ENCODE assay signal across 12 mouse cellular contexts in the genomic region with DNA sequence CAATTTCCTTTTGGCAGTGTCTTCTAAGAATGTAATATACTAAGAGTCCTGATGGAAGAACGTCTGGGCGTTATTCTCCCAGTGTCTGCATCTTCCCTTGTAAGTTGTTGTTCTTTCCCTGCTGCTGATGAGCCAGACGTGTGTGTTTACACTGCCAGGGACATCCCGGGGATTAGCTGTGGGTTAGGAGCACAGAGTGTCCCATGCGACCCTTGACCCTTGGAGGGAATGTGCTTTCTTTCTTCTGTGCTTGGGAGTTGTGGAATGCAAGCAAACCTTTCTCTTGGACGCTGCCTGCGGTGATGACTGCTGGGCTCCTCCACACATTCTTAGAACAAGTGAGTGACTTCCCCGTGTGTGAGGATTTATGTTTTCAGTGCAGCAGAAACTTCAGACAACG.
DNase-seq lines count a peak whose midpoint lies in the region; ATAC-seq and TF ChIP-seq lines count a peak whose summit lies in the region.
"Had no signal": no experiment of that assay in that cellular context is flagged by ENCODE, and none has a peak within 500 bp of the region (broad histone marks: within the 10 kb centered on the region; RNA-seq: fewer than 3 reads in every experiment).

No protein-coding gene starts in this region.

- H3K9ac ChIP-seq in liver, embryonic 16.5 days (ENCODE audit: low read depth, low read length): no peak overlapping the region
- H3K9ac ChIP-seq in liver, embryonic 11.5 days (ENCODE audit: low read depth, low read length): no peak overlapping the region
- H3K9ac ChIP-seq: limb, embryonic 15.5 days had no signal

- no peak for TF ChIP-seq POLR2A in kidney, adult 2 months (IDR thresholded peaks at IDR 0.05; ENCODE audit: low read depth, low read length)

- H3K4me3 ChIP-seq in liver, embryonic 16.5 days (ENCODE audit: low read depth, low read length): no peak overlapping the region
- no peak overlapping the region for H3K4me3 ChIP-seq in liver, embryonic 11.5 days (ENCODE audit: low read depth, low read length)
- no peak overlapping the region for H3K4me3 ChIP-seq in kidney, adult 2 months (ENCODE audit: insufficient read depth, low read depth, low read length)
- H3K4me3 ChIP-seq: limb, embryonic 15.5 days had no signal

- no peak overlapping the region for H3K4me2 ChIP-seq in liver, embryonic 16.5 days (ENCODE audit: low read depth, low read length)
- H3K4me2 ChIP-seq in liver, embryonic 11.5 days: no peak overlapping the region
- H3K4me2 ChIP-seq: limb, embryonic 15.5 days had no signal

- H3K9me3 ChIP-seq in liver, embryonic 16.5 days (replicated peaks; ENCODE audit: control insufficient read depth, low read length): no peaks in the 10 kb centered on the region
- H3K9me3 ChIP-seq in liver, embryonic 11.5 days (ENCODE audit: control insufficient read depth, low read length): no peaks in the 10 kb centered on the region
- H3K9me3 ChIP-seq: limb, embryonic 15.5 days had no signal

- 45% methylated on average over 9 of the region's 9 CpGs for WGBS in liver, embryonic 16.5 days (ENCODE audit: insufficient replicate concordance)
- 39% methylated on average over 9 of the region's 9 CpGs for WGBS in liver, embryonic 11.5 days
- WGBS in kidney, adult 2 months: 24% methylated on average over 9 of the region's 9 CpGs

- no peak for TF ChIP-seq CTCF in kidney, adult 2 months (conservative IDR thresholded peaks at IDR 0.05; ENCODE audit: insufficient read depth, insufficient read length, low read depth, low read length)

- no peaks in the 10 kb centered on the region for H3K27me3 ChIP-seq in liver, embryonic 16.5 days (ENCODE audit: control insufficient read depth, insufficient read depth, low read depth, low read length)
- no peaks in the 10 kb centered on the region for H3K27me3 ChIP-seq in liver, embryonic 11.5 days (replicated peaks; ENCODE audit: control insufficient read depth, insufficient read depth, low read length)
- no peaks in the 10 kb centered on the region for H3K27me3 ChIP-seq in kidney, adult 2 months (replicated peaks; ENCODE audit: control insufficient read depth, insufficient read depth, low read length)
- H3K27me3 ChIP-seq: limb, embryonic 15.5 days had no signal

- no peak overlapping the region for H3K27ac ChIP-seq in liver, embryonic 16.5 days (ENCODE audit: low read length)
- H3K27ac ChIP-seq in liver, embryonic 11.5 days (ENCODE audit: low read depth, low read length): no peak overlapping the region
- no peak overlapping the region for H3K27ac ChIP-seq in kidney, adult 2 months (ENCODE audit: insufficient read depth, low read depth, low read length)
- H3K27ac ChIP-seq: limb, embryonic 15.5 days had no signal

- H3K4me1 ChIP-seq in liver, embryonic 16.5 days (ENCODE audit: control insufficient read depth, low read depth, low read length): no peaks in the 10 kb centered on the region
- H3K4me1 ChIP-seq in liver, embryonic 11.5 days (replicated peaks; ENCODE audit: control insufficient read depth, insufficient read depth, low read length): no peaks in the 10 kb centered on the region
- 0 out of 2 replicates have a peak, but pooled peaks cover 2% of the 10 kb centered on the region for H3K4me1 ChIP-seq in kidney, adult 2 months (ENCODE audit: control insufficient read depth, insufficient read depth, low read length)
- H3K4me1 ChIP-seq: limb, embryonic 15.5 days had no signal

- intact Hi-C loops in left cerebral cortex, postnatal 4 days (cut with DNase I): no loop called here

- ATAC-seq in liver, embryonic 16.5 days (ENCODE audit: low read depth): peak; percentile 76
- ATAC-seq in liver, embryonic 11.5 days (replicated peaks; ENCODE audit: low FRiP score): no peak

- DNase-seq in liver, embryonic 11.5 days (ENCODE audit: low spot score): no peak
- DNase-seq in brain, adult 2 months (ENCODE audit: low read depth, low spot score): peak; percentile 6
- DNase-seq in kidney, adult 2 months: peak; percentile 59
- DNase-seq in lung, postnatal 14 days: peak; percentile 46
- no peak for DNase-seq in left cerebral cortex, adult 11 months (ENCODE audit: low spot score)
- DNase-seq in layer of hippocampus, adult 9-11 months: no peak
- DNase-seq in left cerebral cortex, postnatal 4 days: no peak
- DNase-seq: heart, postnatal 10 days; right cerebral cortex, postnatal 4 days; thymus, postnatal 25 days had no signal

- no peaks in the 10 kb centered on the region for H3K36me3 ChIP-seq in liver, embryonic 16.5 days (ENCODE audit: control insufficient read depth, insufficient read depth)
- no peaks in the 10 kb centered on the region for H3K36me3 ChIP-seq in liver, embryonic 11.5 days (ENCODE audit: control insufficient read depth, insufficient read depth, low read length)
- no peaks in the 10 kb centered on the region for H3K36me3 ChIP-seq in kidney, adult 2 months (ENCODE audit: control insufficient read depth, insufficient read depth, low read length)
- H3K36me3 ChIP-seq: limb, embryonic 15.5 days had no signal

Comparison
In these comparisons a context has a peak if more than half of its experiments do, and no peak if none do; other contexts are left out.
1. DNase-seq: peak in brain, adult 2 months (single experiment), kidney, adult 2 months (single experiment) and lung, postnatal 14 days (single experiment); none in liver, embryonic 11.5 days (single experiment), left cerebral cortex, adult 11 months (single experiment), layer of hippocampus, adult 9-11 months (single experiment) and left cerebral cortex, postnatal 4 days (single experiment).